Mouse (Mus musculus): Measurements from ENCODE around the gene Kmt2c. TPM values are rescaled to one million over a fixed set of nuclear protein-coding genes. Genes with fewer than 3 reads are reported as not detected.

The Kmt2c gene
- polyA plus RNA-seq, 1 experiment from 2014 or later: 18.7 TPM

- WGBS: 53% methylated on average over 5 of the region's 5 CpGs
- no peaks in the 10 kb centered on the region for H3K36me3 ChIP-seq (ENCODE audit: control insufficient read depth, insufficient read depth, low read length)
- H3K27ac ChIP-seq (ENCODE audit: low read depth, low read length): no peak overlapping the region
- H3K4me2 ChIP-seq (ENCODE audit: low read depth): no peak overlapping the region
- H3K27me3 ChIP-seq (ENCODE audit: control insufficient read depth, insufficient read depth, low read length): no peaks in the 10 kb centered on the region
- DNase-seq (ENCODE audit: low spot score) (no peak), ATAC-seq (ENCODE audit: insufficient read depth, low FRiP score, low TSS enrichment) (no peak)
- no peaks in the 10 kb centered on the region for H3K9me3 ChIP-seq (ENCODE audit: control insufficient read depth, low read length)
- no peaks in the 10 kb centered on the region for H3K4me1 ChIP-seq (ENCODE audit: control insufficient read depth, insufficient read depth, low read length)
- no peak overlapping the region for H3K9ac ChIP-seq (ENCODE audit: low read length)
- H3K4me3 ChIP-seq (ENCODE audit: low read depth, low read length): no peak overlapping the region
Measured at GRCm38 (mm10) chr5:25526116-25526515, 27.5 kb upstream of the Kmt2c start.

GRCm38 (mm10) chr5:25521461-25521860, 22.9 kb upstream of the Kmt2c start:
- WGBS: 87% methylated on average over 5 of the region's 5 CpGs
- Histone ChIP-seq H3K4me3 (ENCODE audit: low read depth, low read length) (no peak overlapping the region), H3K27me3 (ENCODE audit: control insufficient read depth, insufficient read depth, low read length) (no peaks in the 10 kb centered on the region), H3K4me2 (ENCODE audit: low read depth) (no peak overlapping the region), H3K4me1 (ENCODE audit: control insufficient read depth, insufficient read depth, low read length) (no peaks in the 10 kb centered on the region), H3K9ac (ENCODE audit: low read length) (no peak overlapping the region), H3K36me3 (ENCODE audit: control insufficient read depth, insufficient read depth, low read length) (no peaks in the 10 kb centered on the region), H3K9me3 (ENCODE audit: control insufficient read depth, low read length) (no peaks in the 10 kb centered on the region), H3K27ac (ENCODE audit: low read depth, low read length) (no peak overlapping the region)
- ATAC-seq (ENCODE audit: insufficient read depth, low FRiP score, low TSS enrichment) (no peak), DNase-seq (ENCODE audit: low spot score) (no peak)

- Histone ChIP-seq H3K36me3 (ENCODE audit: control insufficient read depth, insufficient read depth, low read length) (no peaks in the 10 kb centered on the region), H3K9ac (ENCODE audit: low read length) (no peak overlapping the region), H3K4me3 (ENCODE audit: low read depth, low read length) (no peak overlapping the region), H3K27me3 (ENCODE audit: control insufficient read depth, insufficient read depth, low read length) (no peaks in the 10 kb centered on the region), H3K4me1 (ENCODE audit: control insufficient read depth, insufficient read depth, low read length) (no peaks in the 10 kb centered on the region), H3K27ac (ENCODE audit: low read depth, low read length) (no peak overlapping the region), H3K9me3 (ENCODE audit: control insufficient read depth, low read length) (no peaks in the 10 kb centered on the region), H3K4me2 (ENCODE audit: low read depth) (no peak overlapping the region)
- no peak for ATAC-seq (ENCODE audit: insufficient read depth, low FRiP score, low TSS enrichment)
- no peak for DNase-seq (ENCODE audit: low spot score)
- 74% methylated on average over 3 of the region's 3 CpGs for WGBS
Measured at GRCm38 (mm10) chr5:25519820-25520219, 21.2 kb upstream of the Kmt2c start.

- WGBS: 88% methylated on average over 5 of the region's 5 CpGs
- H3K4me1 ChIP-seq (ENCODE audit: control insufficient read depth, insufficient read depth, low read length): no peaks in the 10 kb centered on the region
- no peak overlapping the region for H3K4me2 ChIP-seq (ENCODE audit: low read depth)
- no peaks in the 10 kb centered on the region for H3K9me3 ChIP-seq (ENCODE audit: control insufficient read depth, low read length)
- H3K27me3 ChIP-seq (ENCODE audit: control insufficient read depth, insufficient read depth, low read length): no peaks in the 10 kb centered on the region
- H3K4me3 ChIP-seq (ENCODE audit: low read depth, low read length): no peak overlapping the region
- H3K36me3 ChIP-seq (ENCODE audit: control insufficient read depth, insufficient read depth, low read length): no peaks in the 10 kb centered on the region
- no peak overlapping the region for H3K9ac ChIP-seq (ENCODE audit: low read length)
- no peak overlapping the region for H3K27ac ChIP-seq (ENCODE audit: low read depth, low read length)
- ATAC-seq (ENCODE audit: insufficient read depth, low FRiP score, low TSS enrichment) (no peak), DNase-seq (ENCODE audit: low spot score) (no peak)
Measured at GRCm38 (mm10) chr5:25517550-25517949, 19.0 kb upstream of the Kmt2c start.

DNA sequence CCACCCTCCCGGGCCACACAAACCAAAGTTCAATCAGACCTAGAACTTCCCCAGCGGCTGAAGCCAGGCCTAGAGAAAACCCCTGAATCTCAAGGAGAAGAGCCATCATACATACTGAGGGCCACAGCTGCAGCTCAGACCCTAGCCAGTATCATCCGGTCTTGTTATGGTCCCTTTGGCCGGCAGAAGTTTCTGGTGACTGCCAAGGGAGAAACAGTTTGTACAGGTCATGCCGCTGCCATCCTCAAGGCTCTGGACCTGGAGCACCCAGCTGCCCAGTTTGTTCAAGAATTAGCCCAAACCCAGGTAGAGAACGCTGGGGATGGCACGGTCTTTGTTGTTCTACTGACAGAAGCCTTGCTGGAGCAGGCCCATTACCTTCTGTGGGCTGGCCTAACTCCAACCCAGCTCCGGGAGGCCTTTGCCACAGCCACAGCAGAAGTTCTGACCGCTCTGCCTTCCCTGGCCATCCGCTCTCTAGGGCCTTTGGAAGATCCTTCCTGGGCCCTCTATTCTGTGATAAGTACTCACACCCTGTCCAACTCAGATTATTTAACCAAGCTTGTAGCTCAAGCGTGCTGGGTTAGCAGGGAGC, 17.8 kb upstream of the Kmt2c start:
- Histone ChIP-seq H3K27ac (ENCODE audit: low read depth, low read length) (no peak overlapping the region), H3K4me3 (ENCODE audit: low read depth, low read length) (no peak overlapping the region), H3K9me3 (ENCODE audit: control insufficient read depth, low read length) (no peaks in the 10 kb centered on the region), H3K27me3 (ENCODE audit: control insufficient read depth, insufficient read depth, low read length) (no peaks in the 10 kb centered on the region), H3K36me3 (ENCODE audit: control insufficient read depth, insufficient read depth, low read length) (no peaks in the 10 kb centered on the region), H3K4me2 (ENCODE audit: low read depth) (no peak overlapping the region), H3K4me1 (ENCODE audit: control insufficient read depth, insufficient read depth, low read length) (no peaks in the 10 kb centered on the region), H3K9ac (ENCODE audit: low read length) (no peak overlapping the region)
- ATAC-seq (ENCODE audit: insufficient read depth, low FRiP score, low TSS enrichment) (no peak), DNase-seq (ENCODE audit: low spot score) (no peak)
- 89% methylated on average over 11 of the region's 11 CpGs for WGBS

DNA sequence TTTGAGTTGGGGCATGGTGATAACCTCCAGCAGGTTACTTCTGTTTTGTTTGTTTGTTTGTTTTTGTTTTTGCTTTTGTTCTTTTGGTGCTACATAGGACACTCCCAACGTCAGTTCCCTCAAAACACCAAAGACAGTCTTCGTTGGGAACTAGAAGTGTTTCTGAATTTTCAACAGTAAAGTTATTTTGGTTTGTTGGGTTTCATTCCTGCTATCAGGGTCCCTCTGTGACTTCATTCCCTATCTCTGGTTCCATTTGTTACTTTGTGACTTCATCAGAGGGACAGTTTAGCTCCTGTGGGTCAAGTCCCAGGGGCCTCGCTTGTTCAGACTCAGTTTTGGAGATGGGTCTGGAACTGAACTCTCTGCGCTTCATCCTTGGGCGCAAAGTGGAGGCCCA, 17.2 kb upstream of the Kmt2c start, which contains the start of gene Cct8l1:
Gene Cct8l1, plus strand, starts transcription at position 301 of the 400 bp plus-strand sequence.
- no peak within 1 kb of the TSS for H3K4me2 ChIP-seq (ENCODE audit: low read depth)
- H3K9me3 ChIP-seq (ENCODE audit: control insufficient read depth, low read length): no peaks in the 10 kb centered on the region
- H3K9ac ChIP-seq (ENCODE audit: low read length): no peak within 1 kb of the TSS
- DNase-seq (ENCODE audit: low spot score) (no peak), ATAC-seq (ENCODE audit: insufficient read depth, low FRiP score, low TSS enrichment) (no peak)
- H3K27ac ChIP-seq (ENCODE audit: low read depth, low read length): no peak within 1 kb of the TSS
- no peaks in the 10 kb centered on the region for H3K36me3 ChIP-seq (ENCODE audit: control insufficient read depth, insufficient read depth, low read length)
- 93% methylated on average over 5 of the region's 5 CpGs for WGBS
- no peaks in the 10 kb centered on the region for H3K27me3 ChIP-seq (ENCODE audit: control insufficient read depth, insufficient read depth, low read length)
- H3K4me3 ChIP-seq (ENCODE audit: low read depth, low read length): no peak within 1 kb of the TSS
- no peaks in the 10 kb centered on the region for H3K4me1 ChIP-seq (ENCODE audit: control insufficient read depth, insufficient read depth, low read length)

DNA sequence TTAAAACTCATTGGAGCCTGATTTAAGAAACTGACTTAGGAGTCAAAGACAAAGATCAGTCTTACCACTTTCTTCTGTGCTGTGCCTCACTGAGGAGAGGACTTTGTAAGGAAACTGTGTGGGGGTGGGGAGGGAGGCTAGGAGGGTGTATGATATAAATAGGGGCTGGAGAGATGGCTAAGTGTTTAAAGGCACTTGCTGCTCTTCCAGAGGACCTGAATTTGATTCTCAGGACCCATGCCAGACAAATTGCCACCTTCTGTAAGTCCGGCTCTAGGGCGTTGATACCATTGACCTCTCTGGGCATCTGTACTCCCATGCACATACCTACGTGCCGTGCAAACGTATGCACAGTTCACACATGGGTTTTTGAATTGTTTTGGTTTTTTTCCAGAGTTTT, 7.5 kb upstream of the Kmt2c start:
- no peak for ATAC-seq (ENCODE audit: insufficient read depth, low FRiP score, low TSS enrichment)

DNA sequence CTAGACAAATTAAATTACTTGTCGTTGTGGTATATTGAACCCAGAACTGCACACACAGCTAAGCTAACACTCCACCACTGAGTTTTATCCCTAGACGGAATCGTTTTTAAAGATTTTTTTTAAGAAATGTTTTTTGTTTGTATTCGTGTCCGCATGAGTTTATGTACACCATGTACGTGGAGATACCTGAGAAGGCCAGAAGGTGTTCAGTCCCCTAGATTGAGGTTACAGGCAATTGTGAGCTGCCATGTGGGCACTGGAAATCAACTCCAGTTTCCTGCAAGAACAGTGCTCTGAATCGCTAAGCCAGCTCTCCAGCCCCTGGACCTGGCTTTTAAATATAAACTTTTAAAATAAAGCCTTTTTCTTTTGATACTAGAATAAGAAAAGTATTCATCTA, 2.1 kb upstream of the Kmt2c start:
- peaks cover 8% of the 10 kb centered on the region; the same call in 1 of the 2 replicates for H3K4me1 ChIP-seq (ENCODE audit: control insufficient read depth, insufficient read depth, low read length)
- no peaks in the 10 kb centered on the region for H3K36me3 ChIP-seq (ENCODE audit: control insufficient read depth, insufficient read depth, low read length)
- H3K9ac ChIP-seq (ENCODE audit: low read length): no peak overlapping the region
- no peak overlapping the region for H3K4me3 ChIP-seq (ENCODE audit: low read depth, low read length)
- no peaks in the 10 kb centered on the region for H3K27me3 ChIP-seq (ENCODE audit: control insufficient read depth, insufficient read depth, low read length)
- DNase-seq (ENCODE audit: low spot score): no peak
- no peaks in the 10 kb centered on the region for H3K9me3 ChIP-seq (ENCODE audit: control insufficient read depth, low read length)
- 72% methylated on average over 7 of the region's 7 CpGs for WGBS
- ATAC-seq (ENCODE audit: insufficient read depth, low FRiP score, low TSS enrichment): no peak
- H3K4me2 ChIP-seq (ENCODE audit: low read depth): no peak overlapping the region
- no peak overlapping the region for H3K27ac ChIP-seq (ENCODE audit: low read depth, low read length)

More for the DNA sequence above, 7.5 kb upstream of the Kmt2c start:
- no peaks in the 10 kb centered on the region for H3K36me3 ChIP-seq (ENCODE audit: control insufficient read depth, insufficient read depth, low read length)
- no peaks in the 10 kb centered on the region for H3K27me3 ChIP-seq (ENCODE audit: control insufficient read depth, insufficient read depth, low read length)
- no peak overlapping the region for H3K4me3 ChIP-seq (ENCODE audit: low read depth, low read length)
- no peaks in the 10 kb centered on the region for H3K9me3 ChIP-seq (ENCODE audit: control insufficient read depth, low read length)
- no peak overlapping the region for H3K27ac ChIP-seq (ENCODE audit: low read depth, low read length)
- no peaks in the 10 kb centered on the region for H3K4me1 ChIP-seq (ENCODE audit: control insufficient read depth, insufficient read depth, low read length)
- 87% methylated on average over 5 of the region's 5 CpGs for WGBS
- DNase-seq (ENCODE audit: low spot score): no peak
- no peak overlapping the region for H3K4me2 ChIP-seq (ENCODE audit: low read depth)
- no peak overlapping the region for H3K9ac ChIP-seq (ENCODE audit: low read length)

All from neural tube, embryonic 11.5 days (tissue).